Mouse (Mus musculus) liver, embryonic 13.5 days (tissue): ENCODE data around the gene Cep250. TPM values are rescaled to one million over a fixed set of nuclear protein-coding genes. Genes with fewer than 3 reads are reported as not detected.
A peak's percentile ranks its signal among the peaks of the same experiment; 100 is the strongest.

Source experiments
- ATAC-seq: fragments of 200-750 bp; cut with Nextera tagmentation; 2 replicates; pipeline ENCODE4 v1.8.0; 2017; ENCODE audit warnings: low read depth, mild to moderate bottlenecking, moderate number of reproducible peaks, moderate library complexity
- DNase-seq: peaks from one replicate; pipeline ENCODE4 v3.0.0; 2022
- H3K27ac ChIP-seq: fragments of 300-500 bp; sonication (generic); 2 replicates; pipeline ENCODE4 v1.5.1; 2015; ENCODE audit warnings: moderate library complexity, mild to moderate bottlenecking, inconsistent platforms
- H3K27me3 ChIP-seq: fragments of 300-500 bp; sonication (generic); 2 replicates; pipeline ENCODE4 v1.6.1; 2015; ENCODE audit warnings: mild to moderate bottlenecking, inconsistent platforms
- H3K36me3 ChIP-seq: fragments of 300-500 bp; sonication (generic); 2 replicates; pipeline ENCODE4 v1.6.1; 2015; ENCODE audit warnings: mild to moderate bottlenecking, inconsistent platforms
- H3K4me1 ChIP-seq: fragments of 300-500 bp; sonication (generic); replicated peaks from 2 replicates; pipeline ENCODE4 v1.6.1; 2015; ENCODE audit warnings: inconsistent platforms
- H3K4me2 ChIP-seq: fragments of 300-500 bp; sonication (generic); 2 replicates; pipeline ENCODE4 v1.6.1; 2015; ENCODE audit warnings: inconsistent platforms, mild to moderate bottlenecking, moderate library complexity
- H3K4me3 ChIP-seq: fragments of 300-500 bp; sonication (generic); replicated peaks from 2 replicates; pipeline ENCODE4 v1.5.1; 2015; ENCODE audit warnings: mild to moderate bottlenecking, inconsistent platforms
- H3K9ac ChIP-seq: fragments of 300-500 bp; sonication (generic); 2 replicates; pipeline ENCODE4 v1.6.1; 2015; ENCODE audit warnings: mild to moderate bottlenecking, inconsistent platforms
- H3K9me3 ChIP-seq: fragments of 300-500 bp; sonication (generic); replicated peaks from 2 replicates; pipeline ENCODE4 v1.6.1; 2016; ENCODE audit warnings: inconsistent platforms
- WGBS: fragments of 180-500 bp; shearing (Covaris S2); methylation state at CpG from one replicate; pipeline ENCODE4 v1.1.7; 2015; ENCODE audit not compliant: insufficient replicate concordance; 5-methylcytosine and 5-hydroxymethylcytosine counted together
- polyA plus RNA-seq: library from polyadenylated mRNA; unstranded; fragments of >200 nt; fragmentation: Nextera tagmentation; extraction: Ambion mirVana; gene quantifications from 2 replicates; pipeline ENCODE4 v1.2.1, GENCODE M21; 2015

The Cep250 gene
- polyA plus RNA-seq, 1 experiment from 2014 or later = 10.7 TPM

- Histone ChIP-seq H3K4me1 (peaks cover 19% of the 10 kb centered on the region), H3K4me2 (no peak overlapping the region), H3K27ac (no peak overlapping the region), H3K9ac (no peak overlapping the region), H3K27me3 (no peaks in the 10 kb centered on the region), H3K4me3 (no peak overlapping the region), H3K9me3 (no peaks in the 10 kb centered on the region), H3K36me3 (peaks cover 83% of the 10 kb centered on the region)
- whole genome bisulfite sequencing = 80% methylated on average over 14 of the region's 14 CpGs
- ATAC-seq (no peak), DNase-seq (no peak)
Measured at GRCm38 (mm10) chr2:155974087-155974731, 18.0 kb downstream of the Cep250 start.

DNA sequence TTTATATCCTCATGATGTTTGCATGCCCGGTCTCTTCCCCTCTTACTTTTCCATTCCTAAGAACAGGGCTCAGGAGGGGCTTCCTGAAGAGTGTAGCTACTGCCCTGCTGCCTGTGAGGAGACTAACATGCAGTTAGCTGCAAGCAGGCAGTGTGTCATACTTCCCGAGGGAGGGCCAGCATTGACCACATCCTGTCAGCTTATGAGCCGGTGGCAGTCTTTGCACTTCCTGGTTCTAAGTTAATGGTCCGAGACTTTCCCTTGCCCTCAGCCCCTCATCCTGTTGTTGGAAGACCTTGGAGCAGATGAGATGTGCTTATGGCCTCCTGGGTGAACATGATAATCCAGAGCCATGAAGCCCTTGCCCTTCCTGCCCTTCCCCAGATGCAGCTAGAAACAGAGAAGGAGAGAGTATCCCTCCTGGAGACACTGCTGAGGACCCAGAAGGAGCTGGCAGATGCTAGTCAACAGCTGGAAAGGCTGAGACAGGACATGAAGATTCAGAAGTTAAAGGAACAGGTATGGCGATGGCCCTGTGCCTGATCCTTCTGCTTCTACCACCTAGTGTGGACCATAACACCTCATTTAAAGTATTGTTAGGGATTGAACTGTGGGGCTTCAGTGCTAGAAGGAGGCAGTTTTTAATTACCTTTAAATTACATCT, 23.2 kb downstream of the Cep250 start:
- no peaks in the 10 kb centered on the region for H3K9me3 ChIP-seq
- peak overlapping the region; percentile 38 for H3K4me2 ChIP-seq
- 30% methylated on average over 5 of the region's 5 CpGs for WGBS
- H3K27ac ChIP-seq = peak overlapping the region; percentile 66; the same call in 1 of the 2 replicates
- peak overlapping the region; percentile 4; the same call in 1 of the 2 replicates for H3K4me3 ChIP-seq
- H3K9ac ChIP-seq = no peak overlapping the region
- peak; percentile 34; the same call in 1 of the 2 replicates for ATAC-seq
- DNase-seq = no peak
- H3K4me1 ChIP-seq = 0 out of 2 replicates have a peak, but pooled peaks cover 10% of the 10 kb centered on the region
- peaks cover 87% of the 10 kb centered on the region for H3K36me3 ChIP-seq
- no peaks in the 10 kb centered on the region for H3K27me3 ChIP-seq

- Histone ChIP-seq H3K4me2 (no peak overlapping the region), H3K4me3 (no peak overlapping the region), H3K9ac (no peak overlapping the region), H3K27me3 (no peaks in the 10 kb centered on the region), H3K27ac (peak overlapping the region; percentile 94), H3K9me3 (no peaks in the 10 kb centered on the region), H3K4me1 (peaks cover 52% of the 10 kb centered on the region), H3K36me3 (peaks cover 91% of the 10 kb centered on the region)
- WGBS = 87% methylated on average over 7 of the region's 7 CpGs
- ATAC-seq = no peak
- no peak for DNase-seq
Measured at GRCm38 (mm10) chr2:155985776-155986175, 29.5 kb downstream of the Cep250 start.

GRCm38 (mm10) chr2:155987131-155987530, 30.9 kb downstream of the Cep250 start:
- Histone ChIP-seq H3K4me1 (peaks cover 66% of the 10 kb centered on the region), H3K9ac (peak overlapping the region; percentile 9; the same call in 1 of the 2 replicates), H3K27me3 (no peaks in the 10 kb centered on the region), H3K4me3 (no peak overlapping the region), H3K9me3 (no peaks in the 10 kb centered on the region), H3K4me2 (peak overlapping the region; percentile 74), H3K27ac (peak overlapping the region; percentile 94), H3K36me3 (peaks cover 92% of the 10 kb centered on the region)
- ATAC-seq (no peak), DNase-seq (no peak)
- WGBS = 92% methylated on average over 6 of the region's 6 CpGs

- ATAC-seq (peak; percentile 97), DNase-seq (peak; percentile 83)
- peak overlapping the region; percentile 94 for H3K27ac ChIP-seq
- peaks cover 92% of the 10 kb centered on the region for H3K36me3 ChIP-seq
- H3K4me3 ChIP-seq = peak overlapping the region; percentile 63
- no peaks in the 10 kb centered on the region for H3K27me3 ChIP-seq
- H3K9me3 ChIP-seq = no peaks in the 10 kb centered on the region
- 10% methylated on average over 4 of the region's 4 CpGs for WGBS
- H3K9ac ChIP-seq = peak overlapping the region; percentile 73
- H3K4me2 ChIP-seq = peak overlapping the region; percentile 74
- peaks cover 85% of the 10 kb centered on the region for H3K4me1 ChIP-seq
Measured at GRCm38 (mm10) chr2:155989085-155989484, 32.8 kb downstream of the Cep250 start.

GRCm38 (mm10) chr2:155991151-155991550, 34.9 kb downstream of the Cep250 start:
- peak overlapping the region; percentile 74 for H3K4me2 ChIP-seq
- no peak for ATAC-seq

DNA sequence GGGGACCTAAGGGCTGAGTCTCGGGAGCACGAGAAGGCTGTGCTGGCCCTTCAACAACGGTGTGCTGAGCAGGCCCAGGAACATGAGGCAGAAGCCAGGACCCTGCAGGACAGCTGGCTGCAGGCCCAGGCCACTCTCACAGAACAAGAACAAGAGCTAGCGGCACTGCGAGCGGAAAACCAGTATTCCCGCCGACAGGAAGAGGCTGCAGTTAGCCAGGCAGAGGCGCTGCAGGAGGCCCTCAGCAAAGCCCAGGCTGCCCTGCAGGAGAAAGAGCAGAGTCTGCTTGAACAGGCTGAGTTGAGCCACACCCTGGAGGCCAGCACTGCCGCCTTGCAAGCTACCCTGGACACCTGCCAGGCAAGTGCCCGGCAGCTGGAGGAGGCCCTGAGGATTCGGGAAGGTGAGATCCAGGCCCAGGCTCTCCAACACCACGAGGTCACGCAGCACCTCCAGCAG, 35.6 kb downstream of the Cep250 start:
- peak overlapping the region; percentile 94 for H3K27ac ChIP-seq
- peak overlapping the region; percentile 73 for H3K9ac ChIP-seq
- H3K27me3 ChIP-seq = no peaks in the 10 kb centered on the region
- no peaks in the 10 kb centered on the region for H3K9me3 ChIP-seq
- H3K36me3 ChIP-seq = peaks cover 92% of the 10 kb centered on the region
- WGBS = 75% methylated on average over 14 of the region's 14 CpGs
- H3K4me2 ChIP-seq = peak overlapping the region; percentile 74
- peak overlapping the region; percentile 63 for H3K4me3 ChIP-seq
- peak; percentile 40 for DNase-seq
- ATAC-seq = peak; percentile 37
- peaks cover 81% of the 10 kb centered on the region for H3K4me1 ChIP-seq

More at GRCm38 (mm10) chr2:155991151-155991550, 34.9 kb downstream of the Cep250 start:
- 80% methylated on average over 10 of the region's 10 CpGs for WGBS
- Histone ChIP-seq H3K9me3 (no peaks in the 10 kb centered on the region), H3K36me3 (peaks cover 92% of the 10 kb centered on the region), H3K4me1 (peaks cover 86% of the 10 kb centered on the region), H3K9ac (peak overlapping the region; percentile 73), H3K4me3 (peak overlapping the region; percentile 63), H3K27ac (peak overlapping the region; percentile 94), H3K27me3 (no peaks in the 10 kb centered on the region)
- DNase-seq = no peak

DNA sequence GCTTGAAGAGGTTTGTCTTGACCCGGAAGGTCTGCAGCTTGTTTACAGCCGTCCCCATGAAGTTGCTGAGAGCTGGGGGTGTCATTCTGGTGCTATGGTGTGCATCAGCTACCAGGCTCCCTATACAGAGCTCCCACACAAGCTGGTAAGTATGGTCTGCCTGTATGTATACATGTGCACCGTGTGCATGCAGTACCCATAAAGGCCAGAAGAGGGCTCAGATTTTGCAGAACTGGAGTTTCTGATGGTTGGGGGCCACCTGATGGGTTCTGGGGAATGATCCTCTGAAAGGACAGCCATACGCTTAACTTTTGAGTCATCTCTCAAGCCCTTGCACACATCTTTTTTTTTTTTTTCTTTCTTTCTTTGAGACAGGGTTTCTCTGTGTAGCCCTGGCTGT, 49.1 kb downstream of the Cep250 start:
- ATAC-seq (no peak), DNase-seq (no peak)
- Histone ChIP-seq H3K9ac (no peak overlapping the region), H3K4me2 (no peak overlapping the region), H3K36me3 (peaks cover 12% of the 10 kb centered on the region), H3K4me1 (peaks cover 19% of the 10 kb centered on the region), H3K27me3 (no peaks in the 10 kb centered on the region), H3K4me3 (no peak overlapping the region), H3K27ac (no peak overlapping the region), H3K9me3 (0 out of 2 replicates have a peak, but pooled peaks cover 5% of the 10 kb centered on the region)
- 85% methylated on average over 4 of the region's 4 CpGs for WGBS

- peak within 1 kb of the TSS; percentile 90 for H3K4me2 ChIP-seq
- H3K4me3 ChIP-seq = peak within 1 kb of the TSS; percentile 92
- DNase-seq (peak; percentile 99), ATAC-seq (peak; percentile 100)
- peaks cover 32% of the 10 kb centered on the region for H3K36me3 ChIP-seq
- peaks cover 19% of the 10 kb centered on the region for H3K4me1 ChIP-seq
- 0 out of 2 replicates have a peak, but pooled peaks cover 5% of the 10 kb centered on the region for H3K9me3 ChIP-seq
- H3K27me3 ChIP-seq = no peaks in the 10 kb centered on the region
- H3K27ac ChIP-seq = peak within 1 kb of the TSS; percentile 90
- WGBS = under 1% methylated on average over 45 of the region's 45 CpGs
- H3K9ac ChIP-seq = peak within 1 kb of the TSS; percentile 88
Measured at GRCm38 (mm10) chr2:156007888-156008532, 51.8 kb downstream of the Cep250 start, which contains the start of the genes 6430550D23Rik and Ergic3. Gene 6430550D23Rik, minus strand, starts transcription at chr2:156007977. Gene Ergic3, plus strand, starts transcription at chr2:156008045.

- no peak for DNase-seq
- no peak overlapping the region for H3K4me3 ChIP-seq
- no peak for ATAC-seq
- H3K36me3 ChIP-seq = peaks cover 60% of the 10 kb centered on the region
- no peaks in the 10 kb centered on the region for H3K27me3 ChIP-seq
- no peak overlapping the region for H3K9ac ChIP-seq
- no peaks in the 10 kb centered on the region for H3K9me3 ChIP-seq
- H3K27ac ChIP-seq = no peak overlapping the region
- 79% methylated on average over 3 of the region's 3 CpGs for WGBS
- H3K4me2 ChIP-seq = no peak overlapping the region
- peaks cover 35% of the 10 kb centered on the region for H3K4me1 ChIP-seq
Measured at GRCm38 (mm10) chr2:156018106-156018505, 61.8 kb downstream of the Cep250 start.

GRCm38 (mm10) chr2:156021219-156021618, 65.0 kb downstream of the Cep250 start:
- Histone ChIP-seq H3K4me1 (peaks cover 43% of the 10 kb centered on the region), H3K4me2 (peak overlapping the region; percentile 24; the same call in 1 of the 2 replicates), H3K36me3 (peaks cover 28% of the 10 kb centered on the region), H3K9me3 (no peaks in the 10 kb centered on the region), H3K4me3 (no peak overlapping the region), H3K9ac (peak overlapping the region; percentile 38), H3K27me3 (no peaks in the 10 kb centered on the region), H3K27ac (peak overlapping the region; percentile 79)
- DNase-seq (peak; percentile 55), ATAC-seq (peak; percentile 82)
- 39% methylated on average over 8 of the region's 8 CpGs for WGBS
